Comparison of ENCODE assay signal across 8 mouse cellular contexts in genomic region chr2:158625231-158625630, GRCm38 (mm10). TPM values are rescaled to one million over a fixed set of nuclear protein-coding genes. Genes with fewer than 3 reads are reported as not detected.
DNase-seq lines count a peak whose midpoint lies in the region; ATAC-seq and TF ChIP-seq lines count a peak whose summit lies in the region.

No protein-coding gene starts in this region.

- under 1% methylated on average over 44 of the region's 44 CpGs for WGBS in heart, adult 2 months
- WGBS in embryonic facial prominence, embryonic 14.5 days = 0% methylated on average over 23 of the region's 44 CpGs
- under 1% methylated on average over 43 of the region's 44 CpGs for WGBS in midbrain, embryonic 16.5 days

- no peak for TF ChIP-seq EP300 in heart, adult 2 months (IDR thresholded peaks at IDR 0.05; ENCODE audit: insufficient read depth, low read depth, low read length)
- TF ChIP-seq EP300 in CH12.LX (IDR thresholded peaks at IDR 0.05; ENCODE audit: low read length) = no peak

- ATAC-seq in embryonic facial prominence, embryonic 14.5 days (ENCODE audit: low read depth) = peak; percentile 51
- ATAC-seq in midbrain, embryonic 16.5 days = peak; percentile 18

- DNase-seq in heart, adult 2 months = no peak
- no peak for DNase-seq in heart, adult 8-10 months (ENCODE audit: low spot score)
- no peak for DNase-seq in CH12.LX (ENCODE audit: extremely low read depth)
- DNase-seq in embryonic facial prominence, embryonic 14.5 days (ENCODE audit: low spot score) = no peak
- DNase-seq in kidney, postnatal 36 days = peak; percentile 14 to 47
- DNase-seq in layer of hippocampus, adult 9-10 months (ENCODE audit: low spot score) = no peak
- no peak for DNase-seq in embryo, embryonic 11 days

- H3K4me1 ChIP-seq in heart, adult 2 months (ENCODE audit: control insufficient read depth, insufficient read depth, low read length) = no peaks in the 10 kb centered on the region; the same call in 1 of the 2 replicates
- peaks cover 4 to 17% of the 10 kb centered on the region in 2 experiments for H3K4me1 ChIP-seq in CH12.LX (ENCODE audit: control insufficient read depth in 1 of 2, insufficient read depth in 2 of 2)
- H3K4me1 ChIP-seq in embryonic facial prominence, embryonic 14.5 days (ENCODE audit: control insufficient read depth, insufficient read depth, low read length) = peaks cover 11% of the 10 kb centered on the region
- peaks cover 15% of the 10 kb centered on the region for H3K4me1 ChIP-seq in midbrain, embryonic 16.5 days (ENCODE audit: control insufficient read depth, insufficient read depth, low read length)

- H3K79me2 ChIP-seq in heart, adult 2 months (replicated peaks; ENCODE audit: control insufficient read depth, insufficient read depth, low read length) = no peaks in the 10 kb centered on the region
- peaks cover 18% of the 10 kb centered on the region for H3K79me2 ChIP-seq in CH12.LX (replicated peaks; ENCODE audit: control insufficient read depth, extremely low read depth, insufficient read depth, poor library complexity, severe bottlenecking)

- H3K36me3 ChIP-seq in heart, adult 2 months (ENCODE audit: control insufficient read depth, insufficient read depth, low read length) = no peaks in the 10 kb centered on the region
- peaks cover 20 to 40% of the 10 kb centered on the region in 2 experiments for H3K36me3 ChIP-seq in CH12.LX (replicated peaks in 1 of 2; ENCODE audit: control insufficient read depth in 1 of 2, insufficient read depth in 1 of 2, low read length in 1 of 2)
- peaks cover 38% of the 10 kb centered on the region for H3K36me3 ChIP-seq in embryonic facial prominence, embryonic 14.5 days (ENCODE audit: control insufficient read depth, insufficient read depth, low read length)
- H3K36me3 ChIP-seq in midbrain, embryonic 16.5 days (ENCODE audit: control insufficient read depth, insufficient read depth, low read length) = peaks cover 11% of the 10 kb centered on the region; the same call in 1 of the 2 replicates

- in situ Hi-C loops in CH12.LX (cut with MboI; ENCODE audit: low pct_ligation_motif_present, low pct_unique_long_range_greater_than_20kb, low sequenced_read_pairs) = loop anchor here (5.0 to 25.0 kb wide), 3 partner anchors 78 to 263 kb away; no protein-coding TSS in a partner anchor

- no peak for TF ChIP-seq RAD21 in CH12.LX (IDR thresholded peaks at IDR 0.05; ENCODE audit: low read depth, low read length)

- no peak for TF ChIP-seq CTCF in heart, adult 2 months (IDR thresholded peaks at IDR 0.05)
- TF ChIP-seq CTCF in CH12.LX (conservative IDR thresholded peaks at IDR 0.05 in 1 of 2, IDR thresholded peaks at IDR 0.05 in 1 of 2; ENCODE audit: low read depth in 2 of 2, low read length in 2 of 2) = no peak

- H3K9me3 ChIP-seq in CH12.LX (replicated peaks; ENCODE audit: low read length) = no peaks in the 10 kb centered on the region
- H3K9me3 ChIP-seq in embryonic facial prominence, embryonic 14.5 days (ENCODE audit: control insufficient read depth, low read length) = no peaks in the 10 kb centered on the region
- H3K9me3 ChIP-seq in midbrain, embryonic 16.5 days (replicated peaks; ENCODE audit: control insufficient read depth, low read length, poor library complexity, severe bottlenecking) = no peaks in the 10 kb centered on the region

- peak overlapping the region; percentile 96 for H3K4me3 ChIP-seq in heart, adult 2 months
- peak overlapping the region; percentile 80 to 96 (median 84) for H3K4me3 ChIP-seq in CH12.LX (replicated peaks in 1 of 3; ENCODE audit: low read depth in 2 of 3, low read length in 2 of 3, poor library complexity in 1 of 3)
- H3K4me3 ChIP-seq in embryonic facial prominence, embryonic 14.5 days (ENCODE audit: low read depth, low read length) = peak overlapping the region; percentile 94
- H3K4me3 ChIP-seq in midbrain, embryonic 16.5 days (ENCODE audit: low read depth, low read length) = peak overlapping the region; percentile 65

- H3K27ac ChIP-seq in heart, adult 2 months = peak overlapping the region; percentile 95
- peak overlapping the region; percentile 43 for H3K27ac ChIP-seq in CH12.LX (ENCODE audit: insufficient read depth, low read depth)
- H3K27ac ChIP-seq in embryonic facial prominence, embryonic 14.5 days (replicated peaks; ENCODE audit: low read depth, low read length) = peak overlapping the region; percentile 92
- peak overlapping the region; percentile 88 for H3K27ac ChIP-seq in midbrain, embryonic 16.5 days (ENCODE audit: low read length)

- dilution Hi-C loops in CH12.LX (cut with MboI; ENCODE audit: extremely low pct_ligation_motif_present, extremely low pct_unique_long_range_greater_than_20kb, low sequenced_read_pairs) = no loop called here

- no peak for TF ChIP-seq POLR2A in heart, adult 2 months (IDR thresholded peaks at IDR 0.05; ENCODE audit: insufficient read depth, low read depth, low read length)
- TF ChIP-seq POLR2A in CH12.LX (IDR thresholded peaks at IDR 0.05; ENCODE audit: low read depth, low read length) = no peak

- peak overlapping the region; percentile 46; the same call in 1 of the 2 replicates for H3K4me2 ChIP-seq in CH12.LX (ENCODE audit: insufficient read depth, low read depth, poor library complexity, severe bottlenecking)
- H3K4me2 ChIP-seq in embryonic facial prominence, embryonic 14.5 days (ENCODE audit: low read depth, low read length) = peak overlapping the region; percentile 81
- peak overlapping the region; percentile 67 for H3K4me2 ChIP-seq in midbrain, embryonic 16.5 days (ENCODE audit: low read length)

- intact Hi-C loops in heart, adult 2 months (cut with DNase I) = no loop called here

- H3K9ac ChIP-seq in heart, adult 2 months (ENCODE audit: low read depth, low read length) = peak overlapping the region; percentile 94
- H3K9ac ChIP-seq in CH12.LX (ENCODE audit: insufficient read depth, low read depth) = peak overlapping the region; percentile 91
- H3K9ac ChIP-seq in embryonic facial prominence, embryonic 14.5 days (ENCODE audit: low read depth, low read length) = peak overlapping the region; percentile 90
- peak overlapping the region; percentile 83 for H3K9ac ChIP-seq in midbrain, embryonic 16.5 days (ENCODE audit: low read depth, low read length)

- H3K27me3 ChIP-seq in heart, adult 2 months (ENCODE audit: control insufficient read depth, insufficient read depth, low read length) = no peaks in the 10 kb centered on the region
- peaks cover 16% of the 10 kb centered on the region for H3K27me3 ChIP-seq in CH12.LX (replicated peaks)
- H3K27me3 ChIP-seq in embryonic facial prominence, embryonic 14.5 days (replicated peaks; ENCODE audit: control insufficient read depth, insufficient read depth, low read length) = peaks cover 4% of the 10 kb centered on the region; the same call in 1 of the 2 replicates
- H3K27me3 ChIP-seq in midbrain, embryonic 16.5 days (ENCODE audit: control insufficient read depth, insufficient read depth, low read depth, low read length) = no peaks in the 10 kb centered on the region; the same call in 1 of the 2 replicates

TF ChIP-seq in CH12.LX, 34 proteins besides CTCF, POLR2A, EP300 and RAD21:
- no peak for TF ChIP-seq E2F4 (IDR thresholded peaks at IDR 0.05; ENCODE audit: insufficient replicate concordance, low read depth, low read length)
- TF ChIP-seq HCFC1 (IDR thresholded peaks at IDR 0.05; ENCODE audit: low read depth, low read length) = no peak
- TF ChIP-seq NRF1 (IDR thresholded peaks at IDR 0.05; ENCODE audit: low read depth, low read length) = no peak
- peak; percentile 52; the same call in 1 of the 2 replicates for TF ChIP-seq SIN3A (IDR thresholded peaks at IDR 0.05; ENCODE audit: low read length)

RNA-seq across cellular contexts. Expression of gene Actr5, which starts 0.5 kb away (rescaled TPM):
- total RNA-seq in heart, adult 2 months (2021) = 1 to 10 TPM; 4.8 to 6.4 TPM
- polyA plus RNA-seq in heart, adult 2 months (2012; rRNA removed) = 2.9 and 3.5 TPM in 2 replicates
- 1 to 10 TPM; 5.0 to 6.4 (median 6.3) TPM for total RNA-seq in heart, adult 8-10 months (2022)
- total RNA-seq in CH12.LX (2012; rRNA removed) = 20.3 and 24.0 TPM in 2 replicates
- total RNA-seq in CH12.LX (2014; rRNA removed) = 13.9 and 14.4 TPM in 2 replicates
- polyA plus RNA-seq in CH12.LX (2012; ENCODE audit: insufficient read length, low read depth) = 14.6 and 19.8 TPM in 2 replicates
- 10.6 and 13.0 TPM in 2 replicates for polyA plus RNA-seq in embryonic facial prominence, embryonic 14.5 days (2014; fragmentation: Nextera tagmentation; extraction: Ambion mirVana)
- 8.9 and 9.5 TPM in 2 replicates for polyA plus RNA-seq in midbrain, embryonic 16.5 days (2015; fragmentation: Nextera tagmentation; extraction: Ambion mirVana)

RNA-seq across cellular contexts. Expression of gene Slc32a1, which starts 14.7 kb away (rescaled TPM):
- not detected for total RNA-seq in heart, adult 2 months (2021)
- polyA plus RNA-seq in heart, adult 2 months (2012; rRNA removed) = not detected in 2 replicates
- not detected for total RNA-seq in heart, adult 8-10 months (2022)
- total RNA-seq in CH12.LX (2012; rRNA removed) (not detected in 2 replicates), CH12.LX (2014; rRNA removed) (not detected in 2 replicates)
- polyA plus RNA-seq in CH12.LX (2012; ENCODE audit: insufficient read length, low read depth) = not detected in 2 replicates
- 0.07 TPM in 1 of 2 replicates, not detected in the other for polyA plus RNA-seq in embryonic facial prominence, embryonic 14.5 days (2014; fragmentation: Nextera tagmentation; extraction: Ambion mirVana)
- polyA plus RNA-seq in midbrain, embryonic 16.5 days (2015; fragmentation: Nextera tagmentation; extraction: Ambion mirVana) = 8.2 and 8.6 TPM in 2 replicates

RNA-seq across cellular contexts. Expression of gene Ppp1r16b, which starts 40.0 kb away (rescaled TPM):
- total RNA-seq in heart, adult 2 months (2021) = 10 to 100 TPM; 10.4 to 12.3 TPM
- polyA plus RNA-seq in heart, adult 2 months (2012; rRNA removed) = 3.3 and 5.3 TPM in 2 replicates
- 10 to 100 TPM in 2 of 4 experiments, 1 to 10 TPM in 2; 7.8 to 12.3 (median 10.1) TPM for total RNA-seq in heart, adult 8-10 months (2022)
- total RNA-seq in CH12.LX (2012; rRNA removed) = 49.3 and 52.0 TPM in 2 replicates
- total RNA-seq in CH12.LX (2014; rRNA removed) = 28.9 and 37.7 TPM in 2 replicates
- 49.4 and 55.7 TPM in 2 replicates for polyA plus RNA-seq in CH12.LX (2012; ENCODE audit: insufficient read length, low read depth)
- polyA plus RNA-seq in embryonic facial prominence, embryonic 14.5 days (2014; fragmentation: Nextera tagmentation; extraction: Ambion mirVana) = 4.3 and 4.7 TPM in 2 replicates
- 22.0 and 27.7 TPM in 2 replicates for polyA plus RNA-seq in midbrain, embryonic 16.5 days (2015; fragmentation: Nextera tagmentation; extraction: Ambion mirVana)

Comparison
In these comparisons a context has a peak if more than half of its experiments do, and no peak if none do; other contexts are left out.
1. DNase-seq: peak in kidney, postnatal 36 days (2 of 2); none in heart, adult 2 months (0 of 2), heart, adult 8-10 months (single experiment), CH12.LX (single experiment), embryonic facial prominence, embryonic 14.5 days (single experiment), layer of hippocampus, adult 9-10 months (single experiment) and embryo, embryonic 11 days (single experiment).
2. H3K27ac ChIP-seq: peak in every context shown above with its lines; median percentile 95 in heart, adult 2 months; 92 in embryonic facial prominence, embryonic 14.5 days; 88 in midbrain, embryonic 16.5 days; 43 in CH12.LX.
3. Peak in every context shown above with its lines, with median percentiles within 50 percentile points of each other: H3K4me3 ChIP-seq, H3K9ac ChIP-seq and H3K4me2 ChIP-seq.